Mouse (Mus musculus) neural tube, embryonic 12.5 days (tissue): ENCODE data around the gene Prr22. TPM values are rescaled to one million over a fixed set of nuclear protein-coding genes. Genes with fewer than 3 reads are reported as not detected.

Experiments
- ATAC-seq: fragments of 200-750 bp; cut with Nextera tagmentation; 2 replicates; pipeline ENCODE4 v1.8.0; 2017; ENCODE audit warnings: low read depth, mild to moderate bottlenecking, moderate TSS enrichment, moderate library complexity; ENCODE audit not compliant: low FRiP score
- H3K27ac ChIP-seq: fragments of 300-500 bp; sonication (generic); 2 replicates; pipeline ENCODE4 v1.5.1; 2016
- H3K27me3 ChIP-seq: fragments of 300-500 bp; sonication (generic); replicated peaks from 2 replicates; pipeline ENCODE4 v1.6.1; 2016; ENCODE audit warnings: mild to moderate bottlenecking
- H3K36me3 ChIP-seq: fragments of 300-500 bp; sonication (generic); 2 replicates; pipeline ENCODE4 v1.6.1; 2016; ENCODE audit warnings: mild to moderate bottlenecking
- H3K4me1 ChIP-seq: fragments of 300-500 bp; sonication (generic); 2 replicates; pipeline ENCODE4 v1.6.1; 2016
- H3K4me2 ChIP-seq: fragments of 300-500 bp; sonication (generic); replicated peaks from 2 replicates; pipeline ENCODE4 v1.6.1; 2016; ENCODE audit warnings: mild to moderate bottlenecking
- H3K4me3 ChIP-seq: fragments of 300-500 bp; sonication (generic); 2 replicates; pipeline ENCODE4 v1.5.1; 2016
- H3K9ac ChIP-seq: fragments of 300-500 bp; sonication (generic); 2 replicates; pipeline ENCODE4 v1.6.1; 2016; ENCODE audit warnings: mild to moderate bottlenecking
- H3K9me3 ChIP-seq: fragments of 300-500 bp; sonication (generic); 2 replicates; pipeline ENCODE4 v1.6.1; 2016; ENCODE audit warnings: mild to moderate bottlenecking
- WGBS: fragments of 180-500 bp; shearing (Covaris S2); methylation state at CpG from one replicate; pipeline ENCODE4 v1.1.7; 2016; 5-methylcytosine and 5-hydroxymethylcytosine counted together
- polyA plus RNA-seq: library from polyadenylated mRNA; unstranded; fragments of >200 nt; fragmentation: Nextera tagmentation; extraction: Ambion mirVana; gene quantifications from 2 replicates; pipeline ENCODE4 v1.2.1, GENCODE M21; 2016

Prr22 gene
- polyA plus RNA-seq, 1 experiment from 2014 or later: 1.6 TPM

DNA sequence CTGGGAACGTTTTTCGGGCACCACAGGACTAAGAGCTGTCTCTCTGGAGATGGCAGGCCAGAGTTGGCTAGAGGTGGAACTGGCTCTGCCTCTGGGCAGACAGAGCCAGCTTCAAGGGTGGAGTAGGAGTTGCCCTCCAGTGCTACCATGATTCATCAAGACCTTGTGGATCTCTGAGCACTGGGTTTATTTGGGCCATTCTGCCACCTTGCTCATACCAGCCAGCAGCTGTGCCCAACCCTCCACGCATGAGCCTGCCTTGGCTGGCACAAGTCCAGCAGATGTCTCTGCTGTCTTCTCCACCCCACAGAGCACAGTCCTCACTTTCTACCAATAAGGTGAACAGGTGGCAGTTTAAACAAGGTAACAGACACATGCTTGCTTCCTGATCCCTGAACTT lies 18.8 kb downstream of the Prr22 start:
- no peaks in the 10 kb centered on the region for H3K9me3 ChIP-seq
- H3K4me3 ChIP-seq: no peak overlapping the region
- no peaks in the 10 kb centered on the region for H3K27me3 ChIP-seq
- H3K27ac ChIP-seq: no peak overlapping the region
- H3K4me1 ChIP-seq: no peaks in the 10 kb centered on the region
- WGBS: 82% methylated on average over 3 of the region's 3 CpGs
- ATAC-seq: no peak
- H3K9ac ChIP-seq: no peak overlapping the region
- H3K4me2 ChIP-seq: no peak overlapping the region
- 0 out of 2 replicates have a peak, but pooled peaks cover 3% of the 10 kb centered on the region for H3K36me3 ChIP-seq

DNA sequence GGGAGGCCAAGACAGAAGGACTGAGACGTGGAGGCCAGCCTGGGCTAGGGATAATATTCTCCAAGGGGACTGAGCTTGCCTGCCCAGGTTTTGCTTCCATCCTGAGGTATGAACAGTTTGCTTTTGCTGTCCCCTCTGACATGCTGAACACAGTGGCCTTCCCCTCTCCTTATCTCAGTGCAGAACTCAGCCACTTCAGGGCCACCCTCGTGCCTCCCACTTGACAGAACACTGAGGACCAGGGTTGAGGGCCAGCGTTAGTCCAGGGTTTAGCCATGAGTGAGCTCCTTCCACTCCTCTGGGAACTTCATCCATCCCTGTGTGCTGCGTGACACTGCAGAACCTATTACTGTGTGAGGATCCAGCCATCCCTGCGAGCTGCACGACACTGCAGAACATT lies 19.2 kb downstream of the Prr22 start:
- no peaks in the 10 kb centered on the region for H3K27me3 ChIP-seq
- H3K36me3 ChIP-seq: 0 out of 2 replicates have a peak, but pooled peaks cover 3% of the 10 kb centered on the region
- 86% methylated on average over 6 of the region's 6 CpGs for WGBS
- no peak overlapping the region for H3K4me2 ChIP-seq
- no peaks in the 10 kb centered on the region for H3K4me1 ChIP-seq
- ATAC-seq: no peak
- no peaks in the 10 kb centered on the region for H3K9me3 ChIP-seq
- no peak overlapping the region for H3K4me3 ChIP-seq
- no peak overlapping the region for H3K27ac ChIP-seq
- H3K9ac ChIP-seq: no peak overlapping the region

DNA sequence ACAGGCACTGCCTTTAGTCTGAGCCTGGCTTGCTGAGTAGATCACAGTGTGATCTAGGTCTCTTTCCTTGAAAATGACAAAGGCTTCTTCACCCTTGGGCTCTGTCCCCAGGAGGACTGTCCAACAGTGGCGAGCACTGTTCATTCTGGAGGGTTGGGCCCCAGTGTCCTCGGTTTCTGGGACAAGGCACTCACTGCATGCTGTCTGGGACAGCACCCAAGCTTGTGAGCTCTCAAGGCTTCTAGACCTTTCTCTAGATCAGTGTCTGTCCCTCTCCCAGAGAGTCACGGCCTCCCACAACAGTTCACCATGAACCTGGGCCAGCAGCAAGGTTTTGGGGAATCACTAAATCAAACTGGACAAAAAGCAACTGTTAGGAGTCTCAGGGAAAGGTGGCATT lies 22.5 kb downstream of the Prr22 start:
- H3K27ac ChIP-seq: no peak overlapping the region
- H3K4me3 ChIP-seq: no peak overlapping the region
- no peak overlapping the region for H3K4me2 ChIP-seq
- WGBS: 90% methylated on average over 3 of the region's 3 CpGs
- H3K36me3 ChIP-seq: no peaks in the 10 kb centered on the region
- no peak for ATAC-seq
- H3K27me3 ChIP-seq: no peaks in the 10 kb centered on the region
- no peak overlapping the region for H3K9ac ChIP-seq
- H3K4me1 ChIP-seq: no peaks in the 10 kb centered on the region
- H3K9me3 ChIP-seq: no peaks in the 10 kb centered on the region

DNA sequence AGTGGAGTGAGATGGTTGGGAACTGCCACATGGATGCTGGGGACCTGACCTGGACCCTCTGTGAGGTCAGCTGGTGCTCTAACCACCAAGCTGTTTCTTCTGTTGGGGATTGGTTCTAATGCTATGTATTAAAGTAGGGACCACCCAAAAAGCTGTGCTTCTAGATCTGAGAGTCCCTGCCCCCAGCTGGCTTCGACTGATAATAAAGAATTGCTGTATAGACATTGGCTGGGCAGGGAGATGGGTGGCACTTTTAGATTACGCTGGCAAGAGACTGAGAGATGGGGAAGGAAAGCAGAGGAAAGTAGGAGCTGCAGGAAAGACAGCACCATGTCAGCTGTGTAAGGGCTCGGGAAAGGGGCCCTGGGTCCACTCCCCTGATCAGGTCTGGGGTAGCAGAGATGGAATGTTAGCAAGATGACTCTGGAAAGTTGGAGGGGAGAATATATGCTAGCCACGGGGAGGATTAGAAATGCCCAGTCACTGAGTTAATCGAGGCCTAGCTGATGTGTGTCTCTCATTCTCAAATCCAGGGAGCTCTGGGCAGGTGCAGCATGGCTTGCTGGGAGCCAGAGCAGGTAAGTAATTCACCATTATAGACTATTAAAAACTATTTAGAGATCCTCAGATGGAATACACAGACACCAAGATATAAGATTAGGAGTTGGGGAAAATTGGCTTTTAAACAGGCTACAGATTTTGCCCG lies 23.7 kb downstream of the Prr22 start:
- H3K9ac ChIP-seq: no peak overlapping the region
- H3K4me3 ChIP-seq: no peak overlapping the region
- H3K4me1 ChIP-seq: no peaks in the 10 kb centered on the region
- WGBS: 69% methylated on average over 6 of the region's 6 CpGs
- H3K27ac ChIP-seq: no peak overlapping the region
- no peaks in the 10 kb centered on the region for H3K9me3 ChIP-seq
- ATAC-seq: no peak
- H3K36me3 ChIP-seq: no peaks in the 10 kb centered on the region
- no peaks in the 10 kb centered on the region for H3K27me3 ChIP-seq
- no peak overlapping the region for H3K4me2 ChIP-seq

DNA sequence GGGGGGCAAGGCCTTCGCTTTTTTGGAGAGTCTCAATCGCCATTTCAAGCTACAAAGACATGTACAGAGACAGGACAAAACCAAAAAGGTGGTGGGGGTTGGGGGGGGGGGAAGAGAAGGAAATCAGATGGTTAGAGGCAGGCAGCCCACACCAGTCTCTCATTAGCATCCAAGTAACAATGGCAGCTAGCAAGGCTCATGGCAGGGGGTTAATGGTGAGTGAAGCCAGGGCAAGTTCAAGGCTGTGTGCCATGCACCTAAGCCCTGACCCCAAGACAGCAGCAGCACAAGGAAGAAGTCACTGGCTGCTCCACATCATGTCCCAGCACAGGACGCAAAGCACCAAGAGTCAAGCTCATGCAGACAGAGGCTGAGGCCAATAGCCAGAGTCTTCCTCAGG lies 29.2 kb downstream of the Prr22 start:
- Histone ChIP-seq H3K27ac (no peak overlapping the region), H3K4me3 (no peak overlapping the region), H3K27me3 (no peaks in the 10 kb centered on the region), H3K9me3 (no peaks in the 10 kb centered on the region), H3K4me2 (no peak overlapping the region), H3K36me3 (peaks cover 3% of the 10 kb centered on the region; the same call in 1 of the 2 replicates), H3K4me1 (no peaks in the 10 kb centered on the region), H3K9ac (no peak overlapping the region)
- 84% methylated on average over 3 of the region's 3 CpGs for WGBS
- ATAC-seq: no peak

DNA sequence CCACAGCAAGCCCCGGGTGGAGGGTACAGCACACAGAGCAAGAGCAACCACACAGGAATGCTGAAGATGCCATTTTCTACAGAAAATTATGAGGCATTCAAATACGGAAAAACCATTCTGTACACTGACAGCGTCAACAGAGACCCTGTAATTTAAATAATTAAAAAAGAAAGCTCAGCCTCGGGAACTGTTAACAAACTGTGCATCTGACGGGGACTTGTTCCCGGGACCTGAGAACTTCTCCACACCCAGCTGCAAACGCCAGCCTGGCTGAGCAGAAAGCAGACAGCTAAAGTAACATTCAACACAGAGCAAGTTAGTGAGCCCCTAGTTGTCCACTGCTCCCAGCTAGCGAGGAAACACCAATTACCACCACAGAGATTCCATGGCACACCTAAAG lies 32.0 kb downstream of the Prr22 start:
- no peak overlapping the region for H3K4me3 ChIP-seq
- ATAC-seq: no peak
- no peak overlapping the region for H3K9ac ChIP-seq
- WGBS: 80% methylated on average over 8 of the region's 8 CpGs
- H3K27ac ChIP-seq: no peak overlapping the region
- no peaks in the 10 kb centered on the region for H3K4me1 ChIP-seq
- H3K4me2 ChIP-seq: no peak overlapping the region
- H3K36me3 ChIP-seq: peaks cover 3% of the 10 kb centered on the region; the same call in 1 of the 2 replicates
- no peaks in the 10 kb centered on the region for H3K27me3 ChIP-seq
- no peaks in the 10 kb centered on the region for H3K9me3 ChIP-seq

DNA sequence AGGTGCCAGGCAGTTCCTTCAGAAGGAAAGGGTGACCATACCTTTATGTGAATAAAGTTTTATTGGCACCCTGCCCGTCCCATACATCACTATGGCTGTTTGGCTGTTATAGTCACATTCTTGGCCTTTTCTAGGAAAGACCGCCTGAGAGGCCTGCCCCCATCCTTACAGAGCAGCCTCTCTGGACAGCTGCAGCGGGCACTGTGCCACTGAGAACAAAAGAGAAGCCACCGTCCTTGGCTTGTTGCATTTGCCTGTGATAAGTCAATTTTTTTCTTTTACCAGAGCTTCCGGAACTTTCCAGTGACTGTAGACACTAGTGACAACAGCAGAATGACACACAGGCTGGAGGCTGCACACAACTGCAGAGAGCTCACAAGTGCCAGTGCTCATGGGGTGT lies 34.9 kb downstream of the Prr22 start:
- Histone ChIP-seq H3K4me1 (peaks cover 6% of the 10 kb centered on the region), H3K9me3 (no peaks in the 10 kb centered on the region), H3K4me3 (no peak overlapping the region), H3K27ac (no peak overlapping the region), H3K9ac (no peak overlapping the region), H3K4me2 (no peak overlapping the region), H3K27me3 (no peaks in the 10 kb centered on the region), H3K36me3 (peaks cover 3% of the 10 kb centered on the region; the same call in 1 of the 2 replicates)
- ATAC-seq: no peak
- WGBS: 69% methylated on average over 5 of the region's 5 CpGs

DNA sequence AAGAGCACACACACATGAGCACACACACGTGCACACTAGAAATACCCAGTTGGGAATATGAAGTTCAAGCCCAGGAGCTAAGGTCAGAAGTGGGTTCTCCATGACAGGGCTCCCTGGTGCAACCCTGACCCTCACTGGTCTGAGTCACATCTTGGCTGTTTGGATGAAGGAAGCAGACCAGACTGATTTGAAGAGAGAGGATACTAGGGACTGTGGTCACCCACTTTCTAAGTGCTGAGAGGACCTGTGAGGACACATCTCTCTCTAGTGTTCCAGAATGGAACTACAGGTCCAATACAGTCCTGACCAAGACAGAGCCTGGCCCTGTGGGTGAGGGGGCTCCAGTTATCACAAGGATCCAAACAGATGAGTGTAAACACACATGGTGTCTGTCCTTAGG lies 35.7 kb downstream of the Prr22 start:
- peaks cover 3% of the 10 kb centered on the region; the same call in 1 of the 2 replicates for H3K36me3 ChIP-seq
- no peaks in the 10 kb centered on the region for H3K27me3 ChIP-seq
- H3K9me3 ChIP-seq: no peaks in the 10 kb centered on the region
- H3K4me2 ChIP-seq: no peak overlapping the region
- 96% methylated on average over 1 of the region's 1 CpGs for whole genome bisulfite sequencing
- H3K4me1 ChIP-seq: peaks cover 14% of the 10 kb centered on the region
- no peak overlapping the region for H3K27ac ChIP-seq
- H3K9ac ChIP-seq: no peak overlapping the region
- no peak for ATAC-seq
- H3K4me3 ChIP-seq: no peak overlapping the region

DNA sequence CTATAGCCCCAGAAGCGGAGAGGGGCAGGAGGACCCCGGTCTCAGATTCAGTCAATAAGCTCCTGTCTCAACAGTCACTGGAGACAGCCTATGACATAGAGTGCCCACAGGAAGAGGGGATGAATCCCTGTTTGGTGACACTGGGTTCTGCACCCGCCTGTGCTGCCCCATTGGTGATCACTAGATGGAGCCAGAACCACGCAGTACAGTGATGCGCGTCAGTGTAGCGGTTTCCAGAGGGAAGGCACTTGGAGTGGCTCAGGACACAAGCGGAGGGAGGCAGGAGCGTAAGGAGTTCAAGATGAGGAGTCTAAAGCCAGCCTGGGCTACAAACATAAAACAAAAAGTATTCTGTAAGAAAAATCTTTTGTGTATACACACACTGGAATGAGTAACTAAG lies 38.5 kb downstream of the Prr22 start:
- Histone ChIP-seq H3K9me3 (no peaks in the 10 kb centered on the region), H3K36me3 (no peaks in the 10 kb centered on the region; the same call in 1 of the 2 replicates), H3K9ac (no peak overlapping the region), H3K4me2 (no peak overlapping the region), H3K4me1 (peaks cover 25% of the 10 kb centered on the region), H3K27ac (no peak overlapping the region), H3K27me3 (peaks cover 4% of the 10 kb centered on the region; the same call in 1 of the 2 replicates), H3K4me3 (no peak overlapping the region)
- 12% methylated on average over 9 of the region's 9 CpGs for WGBS
- peak; percentile 78 for ATAC-seq

DNA sequence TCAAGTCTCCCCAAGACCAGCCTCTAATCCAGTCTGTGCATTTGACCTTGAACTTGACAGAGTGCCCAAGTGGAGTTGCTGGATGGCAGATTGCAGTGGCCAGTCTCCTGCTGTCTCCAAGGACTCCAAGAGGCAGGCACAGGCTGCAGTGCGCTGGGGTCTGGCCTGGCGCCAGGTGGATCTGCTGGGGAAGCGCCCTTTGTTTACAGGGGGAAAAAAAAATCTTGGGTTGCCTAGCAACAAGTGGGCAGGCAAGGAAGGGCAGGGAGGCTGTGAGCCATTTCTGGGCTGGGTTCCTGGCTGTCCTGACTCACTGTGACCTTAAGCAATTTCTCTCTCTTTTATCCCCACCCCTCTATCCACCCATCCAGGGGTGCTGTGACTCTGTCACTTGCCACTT lies 40.2 kb downstream of the Prr22 start:
- H3K9me3 ChIP-seq: no peaks in the 10 kb centered on the region
- no peak overlapping the region for H3K9ac ChIP-seq
- peak; percentile 57 for ATAC-seq
- peaks cover 39% of the 10 kb centered on the region for H3K4me1 ChIP-seq
- 0 out of 2 replicates have a peak overlapping the region, but pooled peaks have one; percentile 27 for H3K27ac ChIP-seq
- H3K36me3 ChIP-seq: no peaks in the 10 kb centered on the region
- 0 out of 2 replicates have a peak overlapping the region, but pooled peaks have one; percentile 27 for H3K4me2 ChIP-seq
- H3K4me3 ChIP-seq: no peak overlapping the region
- H3K27me3 ChIP-seq: peaks cover 4% of the 10 kb centered on the region; the same call in 1 of the 2 replicates
- WGBS: 9% methylated on average over 3 of the region's 3 CpGs

DNA sequence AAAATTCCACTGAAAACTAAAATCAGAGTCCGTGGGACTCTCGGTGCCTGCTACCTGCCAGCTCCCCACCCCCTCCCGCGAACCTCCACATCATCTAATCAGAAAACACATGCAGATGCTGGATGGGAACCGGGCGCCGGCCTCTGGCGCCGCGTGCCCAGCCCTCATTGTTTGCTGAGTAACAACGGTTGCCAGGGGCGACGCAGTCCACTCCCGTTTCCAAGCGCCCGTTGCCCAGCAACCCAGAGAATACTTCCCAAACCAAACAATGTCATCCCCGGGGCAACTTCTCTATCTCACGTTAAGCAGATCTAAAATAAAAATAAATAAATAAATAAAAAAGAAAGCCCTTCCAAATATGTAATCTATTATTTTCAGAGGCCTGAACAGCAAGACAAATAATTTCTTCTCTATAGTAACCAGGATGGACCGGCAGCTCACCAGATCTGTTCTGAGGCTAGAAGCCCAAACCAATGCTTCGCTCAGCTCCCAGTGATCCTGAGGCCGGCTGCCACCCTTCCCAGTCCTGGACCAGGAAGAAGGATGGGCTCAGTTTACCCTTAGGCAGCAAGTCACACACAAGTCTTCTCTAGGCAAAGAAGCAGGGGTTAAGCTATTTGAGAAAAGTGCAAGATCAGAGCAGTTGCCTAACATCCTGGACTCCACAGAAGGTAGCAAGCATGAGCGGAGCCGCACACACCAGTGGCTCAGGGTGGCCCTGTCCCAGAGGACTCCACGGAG lies 44.4 kb downstream of the Prr22 start:
- Histone ChIP-seq H3K9ac (no peak overlapping the region), H3K4me1 (peaks cover 44% of the 10 kb centered on the region), H3K27ac (peak overlapping the region; percentile 21; the same call in 1 of the 2 replicates), H3K36me3 (no peaks in the 10 kb centered on the region), H3K27me3 (peaks cover 4% of the 10 kb centered on the region; the same call in 1 of the 2 replicates), H3K4me2 (peak overlapping the region; percentile 28), H3K9me3 (no peaks in the 10 kb centered on the region), H3K4me3 (no peak overlapping the region)
- ATAC-seq: peak; percentile 77
- 10% methylated on average over 24 of the region's 24 CpGs for WGBS

DNA sequence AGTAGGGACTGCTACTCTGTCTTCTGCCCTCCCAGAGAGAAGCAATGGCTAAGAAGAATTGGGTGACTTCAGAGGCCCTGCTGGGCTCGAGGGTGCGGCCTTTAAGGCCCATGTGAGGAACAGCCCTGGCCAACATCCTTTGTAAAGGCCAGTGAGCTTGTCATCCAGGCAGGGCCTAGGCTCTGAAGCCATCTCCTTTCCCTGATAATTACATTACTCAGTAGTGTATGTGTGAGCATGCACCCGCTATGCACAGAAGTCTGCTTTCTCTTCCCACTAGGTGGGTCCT lies 45.0 kb downstream of the Prr22 start:
- no peak for ATAC-seq
- no peak overlapping the region for H3K4me3 ChIP-seq
- H3K9ac ChIP-seq: no peak overlapping the region
- H3K27ac ChIP-seq: peak overlapping the region; percentile 21; the same call in 1 of the 2 replicates
- H3K4me1 ChIP-seq: peaks cover 39% of the 10 kb centered on the region
- peak overlapping the region; percentile 28 for H3K4me2 ChIP-seq
- H3K27me3 ChIP-seq: peaks cover 4% of the 10 kb centered on the region; the same call in 1 of the 2 replicates
- WGBS: 34% methylated on average over 3 of the region's 3 CpGs
- H3K36me3 ChIP-seq: no peaks in the 10 kb centered on the region
- no peaks in the 10 kb centered on the region for H3K9me3 ChIP-seq
